10 mouse cellular contexts compared by ENCODE assay signal in genomic region chr2:19065511-19065910, GRCm38 (mm10).
"Had no signal": no experiment of that assay in that cellular context is flagged by ENCODE, and none has a peak within 500 bp of the region (broad histone marks: within the 10 kb centered on the region; RNA-seq: fewer than 3 reads in every experiment).

No protein-coding gene starts in this region.

- H3K4me1 ChIP-seq: limb, embryonic 15.5 days; liver, embryonic 12.5 days; midbrain, embryonic 12.5 days had no signal

- H3K27me3 ChIP-seq: limb, embryonic 15.5 days; liver, embryonic 12.5 days; midbrain, embryonic 12.5 days; neural tube, embryonic 15.5 days had no signal

- H3K4me3 ChIP-seq: limb, embryonic 15.5 days; liver, embryonic 12.5 days; midbrain, embryonic 12.5 days; neural tube, embryonic 15.5 days had no signal

- H3K4me2 ChIP-seq: limb, embryonic 15.5 days; liver, embryonic 12.5 days; midbrain, embryonic 12.5 days; neural tube, embryonic 15.5 days had no signal

- ATAC-seq: inflammation-experienced regulatory T-cells, adult 6 months; liver, embryonic 12.5 days; midbrain, embryonic 16.5 days had no signal

- H3K27ac ChIP-seq: limb, embryonic 15.5 days; liver, embryonic 12.5 days; midbrain, embryonic 12.5 days; neural tube, embryonic 15.5 days had no signal

- H3K36me3 ChIP-seq: limb, embryonic 15.5 days; liver, embryonic 12.5 days; midbrain, embryonic 12.5 days; neural tube, embryonic 15.5 days had no signal

- H3K9me3 ChIP-seq: limb, embryonic 15.5 days; liver, embryonic 12.5 days; midbrain, embryonic 12.5 days; neural tube, embryonic 15.5 days had no signal

- H3K9ac ChIP-seq: limb, embryonic 15.5 days; liver, embryonic 12.5 days; midbrain, embryonic 12.5 days; neural tube, embryonic 15.5 days had no signal

- DNase-seq: right cerebral cortex, adult 18-20 months; right cerebral cortex, postnatal 25 days; spleen, adult 18-20 months; thymus, postnatal 36 days had no signal
